Mouse (Mus musculus) left cerebral cortex, adult 2 months (tissue): Measurements from ENCODE around the gene Nlrp1b. TPM values are rescaled to one million over a fixed set of nuclear protein-coding genes. Genes with fewer than 3 reads are reported as not detected.

Experiments
- DNase-seq, 2 experiments: peaks; one replicate each; pipeline ENCODE4 v3.0.0; 2021 to 2022; ENCODE audit warnings: low spot score in 2 of 2, mixed read lengths in 1 of 2; ENCODE audit errors: extremely low spot score in 1 of 2
- H3K27ac ChIP-seq: fragments of 200-600 bp; 2 replicates; pipeline ENCODE4 v1.8.1; 2022
- H3K4me3 ChIP-seq: fragments of 200-600 bp; 2 replicates; pipeline ENCODE4 v1.8.1; 2022
- CTCF ChIP-seq: fragments of 200-600 bp; IDR thresholded peaks from 2 replicates; pipeline ENCODE4 v1.8.1; 2022; ENCODE audit warnings: antibody characterized with exemption, mild to moderate bottlenecking, moderate library complexity
- intact Hi-C: fragments of 180-260 bp; cut with DNase I; formaldehyde crosslinking; loops from one replicate; pipeline ENCODE4 v1.15.1; 2025
- long read RNA-seq, 2 experiments: library from polyadenylated mRNA; stranded (forward); transcript quantifications; one replicate each; pipeline ENCODE4 v2.0.0; 2021; ENCODE audit warnings: borderline mapping rate in 2 of 2
- total RNA-seq, 2 experiments: library from RNA; stranded (reverse); gene quantifications; 2 replicates each; pipeline ENCODE4 v1.2.3; 2021

The Nlrp1b gene
- under 1 TPM; 0.16 TPM for total RNA-seq
- long read RNA-seq, experiment 1 = 0 reads
- long read RNA-seq, experiment 2 = 0 reads

DNA sequence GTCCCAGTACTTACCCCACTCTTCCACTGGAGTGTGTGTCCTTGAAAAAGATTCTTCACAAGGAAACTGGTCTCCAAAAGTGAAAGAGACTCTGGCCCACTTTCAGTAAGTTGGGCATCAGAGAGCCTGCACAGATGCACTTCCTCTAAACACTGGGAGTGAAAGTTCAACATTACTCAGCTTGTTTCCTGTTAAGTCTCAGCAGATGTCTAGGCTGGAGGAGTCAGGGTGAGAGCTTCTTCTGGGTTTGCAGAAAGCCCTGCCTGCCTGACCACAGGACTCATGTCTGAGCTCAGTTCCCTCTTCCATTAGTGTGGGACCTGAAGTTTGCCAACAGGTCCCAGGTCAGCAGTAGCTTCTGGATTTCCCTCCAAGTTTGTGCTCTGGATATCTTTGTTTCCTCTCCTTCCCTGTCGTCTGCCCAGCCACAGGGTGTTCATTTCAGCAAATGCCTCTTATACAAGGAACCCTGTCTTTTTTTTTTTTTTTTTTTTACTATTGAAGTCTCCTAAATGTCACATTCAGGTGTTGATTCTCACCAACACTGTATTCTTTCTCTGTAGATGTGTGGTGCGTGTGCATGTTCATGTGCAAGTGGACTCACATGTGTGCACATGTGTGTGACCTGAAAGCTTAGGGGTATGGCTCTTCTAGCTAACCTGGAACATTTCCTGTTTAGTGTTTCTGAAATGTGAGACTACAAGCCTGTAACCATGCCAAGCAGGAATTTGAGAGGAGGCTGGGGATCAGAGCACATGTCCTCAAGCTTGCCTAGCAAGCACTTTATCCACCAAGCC lies at the start of gene Nlrp1b:
Nlrp1b (minus strand) TSS at position 50 of the 797 bp plus-strand sequence.
- TF ChIP-seq CTCF = no peak
- DNase-seq = no peak
- Histone ChIP-seq H3K27ac (no peak within 1 kb of the TSS), H3K4me3 (no peak within 1 kb of the TSS)
- intact Hi-C loops = loop anchor here (5.0 kb wide), 1 partner anchor 56 kb away; no protein-coding TSS in a partner anchor

DNA sequence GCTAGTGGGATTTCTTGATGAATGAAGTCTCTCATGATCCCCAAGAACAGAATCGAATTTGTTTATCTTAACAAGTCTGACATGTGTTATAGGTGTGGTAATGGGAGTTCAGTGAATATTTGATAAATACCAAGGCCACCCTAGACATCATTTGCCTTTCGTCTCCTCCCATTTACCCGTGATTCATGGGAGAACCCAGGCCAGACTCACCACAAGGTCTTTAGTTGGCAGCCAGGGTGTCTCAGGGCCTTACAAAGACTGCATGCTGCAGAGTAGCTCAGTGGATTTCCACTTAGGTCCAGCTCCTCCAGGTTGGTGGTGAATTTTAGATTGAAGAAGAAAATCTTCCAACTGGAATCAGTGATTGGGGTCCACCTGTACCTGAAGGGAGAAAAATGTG lies 30.5 kb upstream of the Nlrp1b start:
- TF ChIP-seq CTCF = no peak
- H3K4me3 ChIP-seq = no peak overlapping the region
- no peak overlapping the region for H3K27ac ChIP-seq
- no peak for DNase-seq
- intact Hi-C loops = no loop called here

DNA sequence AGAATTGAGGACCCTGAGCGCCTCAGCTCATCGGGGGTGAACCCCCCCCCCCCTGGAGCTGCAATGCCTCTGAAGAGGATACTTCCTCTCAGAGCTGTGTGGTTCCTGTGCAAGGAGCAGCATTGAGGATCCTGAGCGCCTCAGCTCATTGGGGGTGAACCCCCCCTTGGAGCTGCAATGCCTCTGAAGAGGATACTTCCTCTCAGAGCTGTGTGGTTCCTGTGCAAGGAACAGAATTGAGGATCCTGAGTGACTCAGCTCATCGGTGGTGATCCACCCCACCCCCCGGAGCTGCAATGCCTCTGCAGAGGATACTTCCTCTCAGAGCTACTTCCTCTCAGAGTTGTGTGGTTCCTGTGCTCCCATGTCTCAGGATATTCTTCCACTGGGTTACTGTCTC lies 20.8 kb upstream of the Nlrp1b start:
- Histone ChIP-seq H3K27ac (no peak overlapping the region), H3K4me3 (no peak overlapping the region)
- intact Hi-C loops = no loop called here
- no peak for DNase-seq
- TF ChIP-seq CTCF = no peak

DNA sequence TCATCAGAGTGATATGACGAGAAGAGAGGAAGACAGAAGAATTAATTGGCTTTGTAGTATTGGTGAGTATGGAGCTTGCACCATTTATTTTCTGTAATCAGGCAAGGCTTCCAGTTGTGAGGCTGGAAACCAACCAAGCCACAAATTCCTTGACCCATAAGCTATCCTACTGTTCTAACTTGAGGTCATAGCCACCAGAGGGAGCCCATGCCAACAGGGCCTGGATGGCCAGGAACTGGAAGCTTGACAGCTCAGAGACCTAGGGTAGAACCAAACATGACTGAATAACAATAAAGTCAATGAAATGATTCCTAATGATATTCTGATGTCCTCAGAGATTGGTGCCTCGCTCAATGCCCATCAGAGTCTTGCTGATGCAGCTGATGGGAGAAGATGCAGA lies 5.9 kb downstream of the Nlrp1b start:
- peak; percentile 11 for TF ChIP-seq CTCF
- DNase-seq = no peak
- intact Hi-C loops = no loop called here
- no peak overlapping the region for H3K27ac ChIP-seq
- H3K4me3 ChIP-seq = no peak overlapping the region

DNA sequence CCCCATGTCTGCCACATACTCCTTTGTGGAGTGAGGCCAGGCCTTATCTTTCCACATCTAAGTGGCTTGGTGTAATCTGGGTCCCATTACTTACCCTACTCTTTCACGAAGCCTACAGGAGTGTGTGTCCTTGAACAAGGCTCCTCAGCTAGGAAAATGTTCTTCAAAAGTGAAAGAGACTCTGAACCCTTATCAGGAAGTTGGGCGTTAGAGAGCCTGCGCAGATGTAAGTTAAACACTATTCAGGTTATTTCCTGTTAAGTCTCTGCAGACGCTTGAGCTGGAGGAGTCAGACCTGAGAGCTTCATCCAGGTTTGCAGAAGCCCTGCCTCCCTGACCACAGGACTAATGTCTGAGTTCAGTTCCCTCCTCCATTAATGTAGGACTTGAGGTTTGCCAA lies 27.8 kb downstream of the Nlrp1b start:
- no peak for DNase-seq
- H3K4me3 ChIP-seq = no peak overlapping the region
- H3K27ac ChIP-seq = no peak overlapping the region
- intact Hi-C loops = loop anchor here (5.0 kb wide), 1 partner anchor 50 kb away; no protein-coding TSS in a partner anchor
- no peak for TF ChIP-seq CTCF

DNA sequence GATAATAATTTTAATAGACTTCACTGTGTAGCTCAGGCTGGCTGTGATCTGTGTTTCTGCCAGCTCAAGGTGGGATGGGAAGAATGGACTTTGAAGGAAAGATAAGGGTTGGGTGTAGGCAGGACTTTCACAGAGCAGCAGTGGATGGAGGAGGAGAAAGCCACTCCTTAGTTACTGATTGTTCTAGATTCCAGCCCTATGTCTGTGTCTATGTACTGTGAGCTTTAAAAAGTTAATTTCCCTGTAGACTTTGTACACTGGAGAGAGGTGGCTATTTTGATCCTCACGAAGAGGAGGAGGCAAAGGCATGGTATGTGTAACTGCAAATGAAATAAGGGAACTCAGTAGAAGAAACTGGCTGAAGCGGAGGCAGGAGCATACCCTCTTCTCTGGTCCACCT lies 31.2 kb downstream of the Nlrp1b start:
- no peak overlapping the region for H3K4me3 ChIP-seq
- no peak for DNase-seq
- TF ChIP-seq CTCF = no peak
- no peak overlapping the region for H3K27ac ChIP-seq
- intact Hi-C loops = no loop called here

DNA sequence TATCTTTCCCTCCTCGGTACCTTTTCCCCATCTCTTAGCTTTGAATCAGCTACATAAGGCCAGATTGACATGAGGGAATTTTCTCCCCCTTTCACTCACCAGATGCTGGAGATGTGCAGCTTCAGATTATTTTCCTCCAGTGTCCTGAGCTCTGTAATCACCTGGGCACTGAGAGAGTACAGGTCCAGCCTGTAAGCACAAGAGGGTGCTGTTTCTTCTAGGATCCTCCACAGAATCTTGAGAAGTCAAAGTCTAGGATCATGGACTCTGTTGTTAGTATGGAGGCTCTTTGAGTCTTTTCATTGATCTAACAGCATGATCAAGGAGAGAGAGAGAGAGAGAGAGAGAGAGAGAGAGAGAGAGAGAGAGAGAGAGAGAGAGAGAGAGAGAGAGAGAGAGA lies 60.9 kb downstream of the Nlrp1b start:
- no peak overlapping the region for H3K27ac ChIP-seq
- intact Hi-C loops = no loop called here
- no peak; the same call in 1 of the 2 replicates for TF ChIP-seq CTCF
- H3K4me3 ChIP-seq = no peak overlapping the region
- no peak for DNase-seq

DNA sequence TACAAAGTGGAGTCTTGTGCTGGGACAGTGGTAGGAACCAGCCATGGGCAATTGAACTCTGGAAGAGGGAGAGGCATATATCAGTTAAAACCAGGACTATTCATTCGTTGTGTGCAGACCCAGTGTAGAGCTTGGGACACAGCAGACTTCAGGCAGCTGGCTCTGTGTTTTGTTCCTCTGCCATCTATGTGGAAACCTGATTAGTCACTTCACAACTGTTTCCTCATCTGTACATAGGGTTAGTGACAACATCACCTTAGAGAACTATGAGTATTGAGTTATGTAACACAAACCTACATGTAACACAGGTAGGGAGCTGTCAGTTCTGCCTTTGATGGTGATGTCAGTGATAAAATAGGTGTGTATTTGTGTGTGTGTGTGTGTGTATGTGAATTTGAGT lies 66.4 kb downstream of the Nlrp1b start:
- H3K4me3 ChIP-seq = no peak overlapping the region
- TF ChIP-seq CTCF = no peak
- DNase-seq = no peak
- no peak overlapping the region for H3K27ac ChIP-seq
- intact Hi-C loops = no loop called here

DNA sequence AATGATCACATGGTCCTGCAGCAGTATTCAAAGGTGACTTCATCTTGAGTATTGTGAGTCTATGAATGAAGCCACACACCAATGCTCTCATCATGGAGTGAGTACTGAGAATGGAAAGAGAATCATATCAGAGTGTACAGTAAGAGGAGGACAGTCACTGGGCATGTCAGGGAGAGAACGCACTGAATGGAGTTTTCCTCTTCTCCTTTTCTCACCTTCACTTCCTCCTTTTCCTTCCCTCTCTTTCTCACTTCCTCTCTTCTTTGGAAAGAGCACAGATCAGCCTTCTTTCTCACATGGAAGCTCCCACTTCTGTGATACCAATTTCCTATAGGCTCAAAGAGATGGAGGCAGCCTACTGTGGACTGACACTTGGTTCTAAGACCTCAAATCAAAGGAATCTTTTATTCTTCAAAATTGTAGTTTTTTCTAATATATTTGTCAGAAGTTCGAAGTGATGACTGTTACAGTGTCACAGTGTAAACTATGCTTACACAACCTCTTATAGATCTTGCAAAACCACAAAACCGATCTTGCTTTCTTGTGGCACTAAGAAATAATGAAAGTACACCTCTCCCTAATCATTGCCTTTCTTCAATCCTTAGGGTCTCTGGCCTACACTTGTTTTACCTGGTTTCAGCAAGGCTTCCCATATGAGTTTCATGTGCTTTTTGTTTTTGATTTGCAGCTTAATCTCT lies 70.9 kb downstream of the Nlrp1b start:
- TF ChIP-seq CTCF = no peak
- no peak for DNase-seq
- intact Hi-C loops = no loop called here
- no peak overlapping the region for H3K4me3 ChIP-seq
- H3K27ac ChIP-seq = no peak overlapping the region

DNA sequence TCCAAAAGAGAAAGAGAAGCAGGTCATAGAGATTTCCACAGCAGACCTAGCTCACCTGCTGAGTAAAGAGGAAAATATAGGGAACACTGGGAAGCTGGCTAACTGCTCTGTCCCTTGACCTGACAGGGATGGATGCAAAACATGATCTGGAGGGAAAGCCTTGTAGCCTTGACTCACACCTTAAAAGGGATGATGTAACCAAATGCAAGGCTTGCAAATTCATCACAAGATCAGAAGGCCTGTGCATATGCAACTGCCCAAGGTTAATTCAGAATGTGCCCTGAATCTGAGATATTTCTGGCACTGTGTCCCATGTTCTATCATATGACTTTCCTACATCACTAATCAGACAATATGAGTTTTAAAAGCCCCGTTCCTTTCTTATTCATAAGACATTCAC lies 75.3 kb downstream of the Nlrp1b start:
- no peak for DNase-seq
- Histone ChIP-seq H3K27ac (no peak overlapping the region), H3K4me3 (no peak overlapping the region)
- no peak for TF ChIP-seq CTCF
- intact Hi-C loops = no loop called here

DNA sequence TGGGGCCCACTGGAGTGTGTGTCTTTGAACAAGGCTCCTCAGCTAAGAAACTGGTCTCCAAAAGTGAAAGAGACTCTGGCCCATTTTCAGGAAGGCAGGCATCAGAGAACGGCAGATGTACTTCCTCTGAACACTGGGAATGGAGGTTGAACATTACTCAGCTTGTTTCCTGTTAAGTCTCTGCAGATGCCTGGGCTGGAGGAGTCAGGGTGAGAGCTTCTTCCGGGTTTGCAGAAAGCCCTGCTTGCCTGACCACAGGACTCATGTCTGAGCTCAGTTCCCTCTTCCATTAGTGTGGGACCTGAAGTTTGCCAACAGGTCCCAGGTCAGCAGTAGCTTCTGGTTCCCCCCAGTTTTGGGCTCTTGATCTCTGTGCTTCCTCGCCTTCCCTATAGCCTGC lies 85.9 kb downstream of the Nlrp1b start, which contains the start of gene Nlrp1a:
Nlrp1a (minus strand) TSS at position 44 of the 400 bp plus-strand sequence.
- Histone ChIP-seq H3K4me3 (no peak within 1 kb of the TSS), H3K27ac (no peak within 1 kb of the TSS)
- no peak for TF ChIP-seq CTCF
- intact Hi-C loops = no loop called here
- no peak for DNase-seq

DNA sequence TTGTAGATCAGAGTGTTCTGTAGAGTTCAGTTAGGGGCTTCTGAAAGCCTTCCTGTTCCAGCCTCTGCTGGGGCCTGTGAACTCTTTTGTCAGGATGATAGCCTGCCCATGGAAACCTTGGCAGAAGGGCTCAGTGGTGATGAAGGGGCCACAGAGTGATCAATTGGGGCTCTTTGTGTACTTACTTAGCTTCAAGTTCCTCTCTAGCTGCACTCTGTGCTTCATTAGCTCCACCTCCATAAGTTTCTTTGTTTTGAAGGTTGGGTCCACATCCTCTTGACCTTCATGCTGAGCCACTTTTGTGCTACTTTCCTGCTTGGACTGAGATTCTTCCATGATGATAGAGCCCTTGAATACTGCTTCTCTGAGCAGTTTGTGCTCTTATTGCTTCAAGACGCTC lies 88.5 kb downstream of the Nlrp1b start:
- H3K27ac ChIP-seq = no peak overlapping the region
- no peak overlapping the region for H3K4me3 ChIP-seq
- intact Hi-C loops = no loop called here

More for the DNA sequence above, 88.5 kb downstream of the Nlrp1b start:
- no peak for DNase-seq
- TF ChIP-seq CTCF = no peak
